Comparison of ENCODE assay signal across 19 mouse cellular contexts in the genomic region with DNA sequence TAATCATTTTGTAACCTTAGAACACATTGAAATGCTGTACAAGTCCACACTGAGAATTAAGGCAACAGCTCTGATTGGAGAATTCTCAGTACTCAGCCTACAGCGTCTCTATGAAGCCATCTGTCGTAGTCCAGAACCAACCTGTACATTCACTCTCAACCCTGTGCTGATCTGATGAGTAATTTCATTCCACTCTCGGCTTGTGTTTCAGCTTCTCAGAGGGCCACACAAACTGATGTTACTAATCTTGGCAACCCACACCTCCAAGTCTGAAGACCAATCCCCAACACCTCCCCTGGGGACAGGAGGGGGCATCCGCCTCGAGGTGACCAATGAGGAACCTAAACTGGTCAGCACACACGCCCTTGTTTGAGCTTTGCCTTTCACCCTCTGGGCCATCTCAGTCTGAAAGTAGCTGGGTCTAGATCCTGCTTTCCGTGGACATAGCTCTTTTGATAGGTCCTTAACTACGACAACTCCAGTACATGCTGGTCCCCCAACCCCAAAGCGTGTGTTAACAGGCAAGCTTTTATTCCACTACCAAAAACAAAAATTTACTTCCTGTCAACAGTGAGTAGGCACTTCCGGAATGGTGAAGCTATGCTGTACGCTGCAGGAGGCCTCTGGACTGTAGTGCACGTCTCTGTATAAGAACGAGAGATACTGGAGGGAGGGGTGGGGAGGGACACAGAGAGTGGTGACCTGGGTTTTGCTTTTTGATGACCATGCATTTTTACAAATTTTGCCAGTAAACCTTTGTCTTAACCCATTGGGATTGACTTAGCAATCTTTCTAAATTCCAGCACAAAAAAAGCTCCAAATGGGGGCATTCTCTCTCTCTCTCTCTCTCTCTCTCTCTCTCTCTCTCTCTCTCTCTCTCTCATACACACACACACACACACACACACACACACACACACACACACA. TPM values are rescaled to one million over a fixed set of nuclear protein-coding genes. Genes with fewer than 3 reads are reported as not detected.
DNase-seq lines count a peak whose midpoint lies in the region; ATAC-seq and TF ChIP-seq lines count a peak whose summit lies in the region.
"Had no signal": no experiment of that assay in that cellular context is flagged by ENCODE, and none has a peak within 500 bp of the region (broad histone marks: within the 10 kb centered on the region; RNA-seq: fewer than 3 reads in every experiment).

No protein-coding gene starts in this region.

- peak overlapping the region; percentile 56; the same call in 1 of the 2 replicates for H3K4me2 ChIP-seq in CH12.LX (ENCODE audit: insufficient read depth, low read depth, poor library complexity, severe bottlenecking)
- no peak overlapping the region for H3K4me2 ChIP-seq in liver, embryonic 13.5 days
- H3K4me2 ChIP-seq: embryonic facial prominence, embryonic 15.5 days; forebrain, embryonic 13.5 days; heart, embryonic 15.5 days; midbrain, embryonic 12.5 days; neural tube, embryonic 13.5 days had no signal

- H3K36me3 ChIP-seq in CH12.LX (replicated peaks in 1 of 2; ENCODE audit: control insufficient read depth in 1 of 2, insufficient read depth in 1 of 2, low read length in 1 of 2), result no peaks in the 10 kb centered on the region
- no peaks in the 10 kb centered on the region for H3K36me3 ChIP-seq in liver, embryonic 13.5 days
- H3K36me3 ChIP-seq: embryonic facial prominence, embryonic 15.5 days; heart, embryonic 15.5 days; midbrain, embryonic 12.5 days; neural tube, embryonic 13.5 days had no signal

- peak; percentile 68 for TF ChIP-seq EP300 in CH12.LX (IDR thresholded peaks at IDR 0.05; ENCODE audit: low read length)

- peak overlapping the region in 1 of 3 experiments; percentile 15 for H3K4me3 ChIP-seq in CH12.LX (replicated peaks in 1 of 3; ENCODE audit: low read depth in 2 of 3, low read length in 2 of 3, poor library complexity in 1 of 3)
- H3K4me3 ChIP-seq in liver, embryonic 13.5 days (replicated peaks), result no peak overlapping the region
- H3K4me3 ChIP-seq: embryonic facial prominence, embryonic 15.5 days; forebrain, embryonic 13.5 days; heart, embryonic 15.5 days; midbrain, embryonic 12.5 days; neural tube, embryonic 13.5 days had no signal

- peak overlapping the region; percentile 98 for H3K27ac ChIP-seq in CH12.LX (ENCODE audit: insufficient read depth, low read depth)
- no peak overlapping the region for H3K27ac ChIP-seq in liver, embryonic 13.5 days
- H3K27ac ChIP-seq: embryonic facial prominence, embryonic 15.5 days; forebrain, embryonic 13.5 days; heart, embryonic 15.5 days; midbrain, embryonic 12.5 days; neural tube, embryonic 13.5 days had no signal

- H3K9me3 ChIP-seq in CH12.LX (replicated peaks; ENCODE audit: low read length), result peaks cover 59% of the 10 kb centered on the region
- H3K9me3 ChIP-seq in liver, embryonic 13.5 days (replicated peaks), result no peaks in the 10 kb centered on the region
- H3K9me3 ChIP-seq: embryonic facial prominence, embryonic 15.5 days; forebrain, embryonic 13.5 days; heart, embryonic 15.5 days; midbrain, embryonic 12.5 days; neural tube, embryonic 13.5 days had no signal

- TF ChIP-seq RAD21 in CH12.LX (IDR thresholded peaks at IDR 0.05; ENCODE audit: low read depth, low read length), result no peak

- 0 out of 4 replicates have a peak, but pooled peaks cover 0 to 2% of the 10 kb centered on the region in 2 experiments for H3K4me1 ChIP-seq in CH12.LX (ENCODE audit: control insufficient read depth in 1 of 2, insufficient read depth in 2 of 2)
- no peaks in the 10 kb centered on the region for H3K4me1 ChIP-seq in liver, embryonic 13.5 days (replicated peaks)
- H3K4me1 ChIP-seq: embryonic facial prominence, embryonic 15.5 days; forebrain, embryonic 13.5 days; heart, embryonic 15.5 days; midbrain, embryonic 12.5 days; neural tube, embryonic 13.5 days had no signal

- peak overlapping the region; percentile 53 for H3K9ac ChIP-seq in CH12.LX (ENCODE audit: insufficient read depth, low read depth)
- H3K9ac ChIP-seq in liver, embryonic 13.5 days, result no peak overlapping the region
- H3K9ac ChIP-seq: embryonic facial prominence, embryonic 15.5 days; forebrain, embryonic 13.5 days; heart, embryonic 15.5 days; midbrain, embryonic 12.5 days; neural tube, embryonic 13.5 days had no signal

- dilution Hi-C loops in CH12.LX (cut with MboI; ENCODE audit: extremely low pct_ligation_motif_present, extremely low pct_unique_long_range_greater_than_20kb, low sequenced_read_pairs), result no loop called here

- H3K79me2 ChIP-seq in CH12.LX (replicated peaks; ENCODE audit: control insufficient read depth, extremely low read depth, insufficient read depth, poor library complexity, severe bottlenecking), result no peaks in the 10 kb centered on the region

- H3K27me3 ChIP-seq in CH12.LX (replicated peaks), result no peaks in the 10 kb centered on the region
- no peaks in the 10 kb centered on the region for H3K27me3 ChIP-seq in liver, embryonic 13.5 days
- H3K27me3 ChIP-seq: embryonic facial prominence, embryonic 15.5 days; forebrain, embryonic 13.5 days; heart, embryonic 15.5 days; midbrain, embryonic 12.5 days; neural tube, embryonic 13.5 days had no signal

- no peak for TF ChIP-seq CTCF in CH12.LX (conservative IDR thresholded peaks at IDR 0.05 in 1 of 2, IDR thresholded peaks at IDR 0.05 in 1 of 2; ENCODE audit: low read depth in 2 of 2, low read length in 2 of 2)

- TF ChIP-seq POLR2A in CH12.LX (IDR thresholded peaks at IDR 0.05; ENCODE audit: low read depth, low read length), result peak; percentile 45

- 47% methylated on average over 13 of the region's 13 CpGs for WGBS in liver, embryonic 13.5 days (ENCODE audit: insufficient replicate concordance)

- peak; percentile 89 for DNase-seq in 416B (ENCODE audit: low read depth)
- DNase-seq in CH12.LX (ENCODE audit: extremely low read depth), result no peak
- DNase-seq in liver, embryonic 13.5 days, result no peak
- DNase-seq in naive thymus-derived CD4-positive, alpha-beta T cell, adult 2 months (ENCODE audit: low read depth), result peak; percentile 71
- DNase-seq in retina, postnatal 1 day, result no peak
- DNase-seq in layer of hippocampus, postnatal 10 days (ENCODE audit: low spot score in 2 of 2), result no peak
- no peak for DNase-seq in ovary, adult 18-20 months (ENCODE audit: low spot score)
- no peak for DNase-seq in testis, postnatal 10 days (ENCODE audit: low spot score)
- DNase-seq: adrenal gland, postnatal 36 days; gastrocnemius, postnatal 25 days; kidney, postnatal 36 days; lung, adult 2 months; right cerebral cortex, adult 18-20 months had no signal

- ATAC-seq in liver, embryonic 13.5 days (ENCODE audit: low read depth), result peak; percentile 53
- ATAC-seq: forebrain, embryonic 13.5 days; intestine, embryonic 16.5 days had no signal

- in situ Hi-C loops in CH12.LX (cut with MboI; ENCODE audit: low pct_ligation_motif_present, low pct_unique_long_range_greater_than_20kb, low sequenced_read_pairs), result no loop called here

TF ChIP-seq in CH12.LX, 34 proteins besides CTCF, POLR2A, EP300 and RAD21 (continues in another document):
- TF ChIP-seq NELFE (IDR thresholded peaks at IDR 0.05; ENCODE audit: low read depth, low read length) (no peak), SMC3 (IDR thresholded peaks at IDR 0.05; ENCODE audit: low read depth, low read length) (no peak), ELF1 (IDR thresholded peaks at IDR 0.05; ENCODE audit: low read depth, low read length) (peak; percentile 67; the same call in 1 of the 2 replicates), KAT2A (IDR thresholded peaks at IDR 0.05; ENCODE audit: insufficient replicate concordance, low read length) (no peak), USF2 (conservative IDR thresholded peaks at IDR 0.05; ENCODE audit: low read depth, low read length) (no peak), USF1 (IDR thresholded peaks at IDR 0.05; ENCODE audit: low read depth, low read length) (no peak), CHD2 (IDR thresholded peaks at IDR 0.05; ENCODE audit: low read length) (no peak), JUN (IDR thresholded peaks at IDR 0.05; ENCODE audit: insufficient read depth, low read depth, low read length) (peak; percentile 67), UBTF (IDR thresholded peaks at IDR 0.05; ENCODE audit: low read depth, low read length) (no peak), BHLHE40 (IDR thresholded peaks at IDR 0.05; ENCODE audit: low read depth, low read length) (peak; percentile 37), MXI1 (IDR thresholded peaks at IDR 0.05; ENCODE audit: low read depth, low read length) (no peak), MEF2A (IDR thresholded peaks at IDR 0.05; ENCODE audit: borderline replicate concordance, low read depth, low read length) (peak; percentile 91), ZC3H11A (IDR thresholded peaks at IDR 0.05; ENCODE audit: low read depth, low read length) (no peak), SIN3A (IDR thresholded peaks at IDR 0.05; ENCODE audit: low read length) (0 out of 2 replicates have a peak, but pooled peaks have one; percentile 20), HCFC1 (IDR thresholded peaks at IDR 0.05; ENCODE audit: low read depth, low read length) (no peak), ZMIZ1 (IDR thresholded peaks at IDR 0.05; ENCODE audit: low read depth, low read length) (no peak), TBP (conservative IDR thresholded peaks at IDR 0.05; ENCODE audit: low read depth, low read length) (0 out of 2 replicates have a peak, but pooled peaks have one; percentile 17), POLR2AphosphoS2 (IDR thresholded peaks at IDR 0.05; ENCODE audit: low read depth, low read length) (no peak), RCOR1 (conservative IDR thresholded peaks at IDR 0.05; ENCODE audit: low read depth, low read length) (no peak), IRF4 (IDR thresholded peaks at IDR 0.05; ENCODE audit: low read depth, low read length) (peak; percentile 81), GABPA (IDR thresholded peaks at IDR 0.05; ENCODE audit: insufficient replicate concordance, low read depth, low read length) (no peak), JUND (conservative IDR thresholded peaks at IDR 0.05; ENCODE audit: low read depth, low read length) (peak; percentile 70; the same call in 1 of the 2 replicates), MYC (IDR thresholded peaks at IDR 0.05; ENCODE audit: low read depth, low read length) (0 out of 2 replicates have a peak, but pooled peaks have one; percentile 23), MAFK (IDR thresholded peaks at IDR 0.05; ENCODE audit: insufficient replicate concordance, low read length) (peak; percentile 88)

RNA-seq across cellular contexts. Expression of a gene that starts 12.5 kb away (rescaled TPM):
- total RNA-seq in CH12.LX (2012; rRNA removed) (0.88 and 1.2 TPM in 2 replicates), CH12.LX (2014; rRNA removed) (2.1 and 2.4 TPM in 2 replicates)
- 0.60 and 0.86 TPM in 2 replicates for polyA plus RNA-seq in CH12.LX (2012; ENCODE audit: insufficient read length, low read depth)
- 17.0 and 17.3 TPM in 2 replicates for polyA plus RNA-seq in liver, embryonic 13.5 days (2015; fragmentation: Nextera tagmentation; extraction: Ambion mirVana)
- total RNA-seq in layer of hippocampus, postnatal 10 days (2021), result 10 to 100 TPM; 22.4 to 24.6 TPM

RNA-seq across cellular contexts. Expression of a gene that starts 25.0 kb away (rescaled TPM):
- total RNA-seq in CH12.LX (2012; rRNA removed) (not detected in 2 replicates), CH12.LX (2014; rRNA removed) (not detected in 2 replicates)
- polyA plus RNA-seq in CH12.LX (2012; ENCODE audit: insufficient read length, low read depth), result not detected in 2 replicates
- not detected in 2 replicates for polyA plus RNA-seq in liver, embryonic 13.5 days (2015; fragmentation: Nextera tagmentation; extraction: Ambion mirVana)
- total RNA-seq in layer of hippocampus, postnatal 10 days (2021), result 1 to 10 TPM in 1 of 2 experiments, under 1 TPM in 1; 0.78 to 1.4 TPM
- total RNA-seq: gastrocnemius, postnatal 25 days had no signal
- polyA plus RNA-seq: heart, embryonic 15.5 days; intestine, embryonic 16.5 days had no signal

Comparison
In these comparisons a context has a peak if more than half of its experiments do, and no peak if none do; other contexts are left out.
1. DNase-seq: peak in 416B (single experiment) and naive thymus-derived CD4-positive, alpha-beta T cell, adult 2 months (single experiment); none in CH12.LX (single experiment), liver, embryonic 13.5 days (single experiment), retina, postnatal 1 day (single experiment), layer of hippocampus, postnatal 10 days (0 of 2), ovary, adult 18-20 months (single experiment) and testis, postnatal 10 days (single experiment).
2. RNA of a gene that starts 12.5 kb away (total RNA-seq): 22.4 to 24.6 TPM in layer of hippocampus, postnatal 10 days; 0.88 to 2.4 TPM in CH12.LX; every median in the first group is over 4 times any median in the second.